Mouse (Mus musculus) layer of hippocampus, postnatal 14 days (tissue): ENCODE results near the gene Krtap10-10. TPM values are rescaled to one million over a fixed set of nuclear protein-coding genes. Genes with fewer than 3 reads are reported as not detected.
"Not testable (repeated sequence)": the region's sequence is repeated elsewhere in the genome, so short reads cannot be mapped to it uniquely, and the experiment has no call there.

Source experiments
- DNase-seq, 2 experiments: peaks; one replicate each; pipeline ENCODE4 v3.0.0; 2021 to 2022; ENCODE audit warnings: low spot score in 2 of 2, mixed read lengths in 1 of 2
- long read RNA-seq, 2 experiments: library from polyadenylated mRNA; stranded (forward); transcript quantifications; one replicate each; pipeline ENCODE4 v2.0.0; 2021
- total RNA-seq, 2 experiments: library from RNA; stranded (reverse); gene quantifications; 2 replicates each; pipeline ENCODE4 v1.2.3; 2021

The Krtap10-10 gene
- total RNA-seq: not detected
- long read RNA-seq, experiment 1: 0 reads
- long read RNA-seq, experiment 2: 0 reads

- no peak for DNase-seq
These were observed at the start of gene Krtap10-10 for GRCm38 (mm10) chr10:77835647-77836046. TSS of gene Krtap10-10 (plus strand) at chr10:77835947.

GRCm38 (mm10) chr10:77787876-77788275, 47.9 kb upstream of the Krtap10-10 start, which contains the start of gene Gm7137:
TSS of gene Gm7137 (minus strand) at chr10:77788200.
- DNase-seq: not testable (repeated sequence)

GRCm38 (mm10) chr10:77788621-77789020, 47.1 kb upstream of the Krtap10-10 start:
- DNase-seq: no peak

GRCm38 (mm10) chr10:77794976-77795375, 40.8 kb upstream of the Krtap10-10 start, which contains the start of gene Gm9639:
TSS of gene Gm9639 (minus strand) at chr10:77795076.
- DNase-seq: no peak

- DNase-seq: no peak
These were observed 38.1 kb upstream of the Krtap10-10 start for GRCm38 (mm10) chr10:77797677-77798076.

GRCm38 (mm10) chr10:77798164-77798920, 37.4 kb upstream of the Krtap10-10 start:
- DNase-seq: not testable (repeated sequence)

- DNase-seq: no peak
These were observed 36.7 kb upstream of the Krtap10-10 start, which contains the start of gene Gm19668 for GRCm38 (mm10) chr10:77798921-77799508. TSS of gene Gm19668 (minus strand) at chr10:77799133.

GRCm38 (mm10) chr10:77804095-77804494, 31.7 kb upstream of the Krtap10-10 start:
- DNase-seq: no peak

- DNase-seq: no peak
These were observed 24.0 kb upstream of the Krtap10-10 start, which contains the start of gene Gm9507 for GRCm38 (mm10) chr10:77811743-77812142. TSS of gene Gm9507 (minus strand) at chr10:77811843.

GRCm38 (mm10) chr10:77814382-77814781, 21.4 kb upstream of the Krtap10-10 start, which contains the start of gene Gm2696:
TSS of gene Gm2696 (plus strand) at chr10:77814682.
- DNase-seq: no peak

GRCm38 (mm10) chr10:77815514-77815913, 20.2 kb upstream of the Krtap10-10 start:
- DNase-seq: no peak

GRCm38 (mm10) chr10:77818523-77818922, 17.2 kb upstream of the Krtap10-10 start:
- no peak for DNase-seq

GRCm38 (mm10) chr10:77819203-77819602, 16.5 kb upstream of the Krtap10-10 start:
- DNase-seq: no peak

GRCm38 (mm10) chr10:77826951-77827350, 8.8 kb upstream of the Krtap10-10 start, which contains the start of gene Krtap10-4:
TSS of gene Krtap10-4 (minus strand) at chr10:77827095.
- DNase-seq: no peak

- DNase-seq: no peak
These were observed 3.3 kb downstream of the Krtap10-10 start for GRCm38 (mm10) chr10:77839006-77839405.

- no peak for DNase-seq
These were observed 10.8 kb downstream of the Krtap10-10 start, which contains the start of gene Gm36176 for GRCm38 (mm10) chr10:77846503-77846902. TSS of gene Gm36176 (plus strand) at chr10:77846803.

- no peak for DNase-seq
These were observed 11.2 kb downstream of the Krtap10-10 start for GRCm38 (mm10) chr10:77846961-77847360.

- DNase-seq: no peak
These were observed 11.8 kb downstream of the Krtap10-10 start for GRCm38 (mm10) chr10:77847538-77847937.

GRCm38 (mm10) chr10:77852559-77852958, 16.8 kb downstream of the Krtap10-10 start, which contains the start of gene Gm10318:
TSS of gene Gm10318 (plus strand) at chr10:77852859.
- no peak for DNase-seq

- DNase-seq: no peak
These were observed 25.9 kb downstream of the Krtap10-10 start, which contains the start of gene Gm3285 for GRCm38 (mm10) chr10:77861675-77862074. TSS of gene Gm3285 (plus strand) at chr10:77861975.

- no peak for DNase-seq
These were observed 28.5 kb downstream of the Krtap10-10 start for GRCm38 (mm10) chr10:77864067-77864761.
